Mouse (Mus musculus) T-helper 2 cell (primary cell): ENCODE results near the gene Fkbp5.
"Not testable (repeated sequence)": the region's sequence is repeated elsewhere in the genome, so short reads cannot be mapped to it uniquely, and the experiment has no call there.

Experiments
- in situ Hi-C: fragments of 300-600 bp; cut with MboI, MseI; formaldehyde crosslinking; loops from one replicate; pipeline ENCODE4 v1.15.1; 2025; ENCODE audit warnings: high pct_unique_total_duplicates

Fkbp5 gene

DNA sequence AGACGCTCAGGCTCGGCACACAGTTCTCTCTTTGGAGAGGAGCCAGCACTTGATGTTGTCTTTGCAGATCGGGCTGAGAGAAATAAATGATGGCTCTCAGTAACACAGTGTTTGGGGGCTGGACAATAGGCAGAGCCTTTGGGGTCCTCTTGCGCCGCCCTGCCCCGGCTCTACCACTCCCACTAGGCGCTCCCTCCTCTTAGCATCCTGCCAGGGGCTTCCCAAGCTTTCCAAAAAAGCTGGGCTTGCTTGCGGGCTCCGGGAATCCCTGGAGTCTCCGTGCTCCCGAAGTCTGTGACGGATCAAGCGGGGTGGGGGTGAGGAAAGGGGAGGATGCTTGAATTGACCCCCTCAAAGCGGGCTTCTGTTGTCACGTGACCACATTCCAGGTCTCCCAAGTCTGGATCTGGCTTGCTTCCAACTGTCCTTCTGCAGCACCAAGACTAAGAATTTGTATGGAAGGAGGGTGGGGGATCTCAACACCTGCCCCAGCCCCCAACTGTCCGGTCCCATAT lies at the start of gene Fkbp5:
TSS of gene Fkbp5 (minus strand) at position 87 of the 515 bp plus-strand sequence.
- in situ Hi-C loops, result loop anchor here (10.0 kb wide), 1 partner anchor 293 kb away; no protein-coding TSS in a partner anchor

DNA sequence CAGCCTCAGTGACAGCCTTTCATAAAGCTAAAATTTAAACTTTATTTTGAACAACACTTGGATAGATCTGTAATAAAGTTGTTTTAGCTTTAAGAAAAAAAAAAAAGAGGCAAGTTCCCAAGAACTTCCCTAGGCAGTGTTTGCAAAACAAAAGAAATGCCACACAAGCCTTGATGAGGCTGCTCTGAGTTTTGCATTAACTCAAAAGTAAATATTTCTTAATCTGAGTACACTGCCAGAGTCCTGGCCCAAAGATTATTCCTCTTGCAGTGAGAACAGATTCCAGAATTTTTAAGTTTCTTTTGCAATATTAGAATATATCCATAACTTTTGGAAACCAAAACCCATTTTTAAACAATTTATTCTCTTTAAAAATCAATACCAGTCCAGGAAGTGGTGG lies 47.9 kb upstream of the Fkbp5 start:
- in situ Hi-C loops, result no loop called here

DNA sequence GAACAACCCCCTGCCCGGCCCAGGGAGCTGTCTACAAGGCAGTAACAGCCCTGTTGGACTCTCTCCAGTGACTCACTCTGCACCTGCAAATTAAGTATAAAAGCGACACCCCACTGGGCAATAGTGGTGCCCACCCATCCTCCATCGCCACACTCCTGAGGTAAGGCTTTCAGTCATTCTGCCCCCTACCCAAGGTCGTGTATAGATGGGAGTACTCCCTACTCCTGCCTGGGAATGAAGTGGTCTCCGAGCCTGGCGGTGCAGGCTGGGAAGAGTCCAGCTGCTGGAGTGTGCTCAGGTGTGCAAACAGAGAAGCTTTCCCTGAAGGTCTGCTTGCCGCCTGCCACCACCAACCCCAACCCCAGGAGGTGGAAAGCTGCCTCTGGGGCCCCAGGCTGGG lies 44.3 kb upstream of the Fkbp5 start:
- in situ Hi-C loops, result no loop called here

DNA sequence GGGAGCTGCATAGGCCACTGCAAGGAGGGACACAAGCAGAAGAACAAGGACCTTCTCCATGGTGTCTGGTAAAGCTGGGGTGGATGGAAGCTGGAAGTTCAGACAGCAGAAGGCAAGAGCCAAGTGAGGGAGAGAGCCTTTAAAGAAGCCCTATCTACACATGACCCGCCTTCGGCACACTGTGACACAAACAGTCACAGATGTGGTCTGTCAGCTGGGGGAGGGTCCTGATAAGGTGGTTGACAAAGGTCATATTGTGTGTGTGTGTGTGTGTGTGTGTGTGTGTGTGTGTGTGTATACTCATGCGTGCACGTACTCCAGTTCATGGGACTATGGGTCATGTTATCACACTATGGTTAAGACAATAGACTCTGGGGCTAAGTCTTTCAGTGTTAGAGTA lies 43.3 kb upstream of the Fkbp5 start, which contains the start of gene Clps:
TSS of gene Clps (minus strand) at position 169 of the 400 bp plus-strand sequence.
- in situ Hi-C loops, result no loop called here

DNA sequence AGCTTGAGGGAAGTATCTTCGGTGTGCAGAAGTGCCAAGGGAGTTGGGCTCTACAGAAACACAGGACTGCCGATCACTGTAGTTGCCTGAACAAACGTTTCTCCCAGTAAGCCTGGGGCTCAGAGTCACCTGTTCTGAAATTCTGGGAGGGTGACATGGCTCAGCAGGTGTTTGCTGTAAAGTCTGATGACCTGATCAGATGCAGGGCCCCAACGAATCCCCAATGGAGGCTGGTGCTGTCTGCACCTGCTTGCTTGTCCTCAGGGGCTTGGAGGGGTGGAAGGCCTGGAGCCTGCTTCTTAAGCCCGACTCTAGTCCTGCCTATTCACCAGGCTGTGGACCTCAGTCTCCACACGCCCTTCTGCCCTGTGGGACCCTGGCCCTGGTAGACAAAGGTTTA lies 40.4 kb upstream of the Fkbp5 start:
- in situ Hi-C loops, result no loop called here

DNA sequence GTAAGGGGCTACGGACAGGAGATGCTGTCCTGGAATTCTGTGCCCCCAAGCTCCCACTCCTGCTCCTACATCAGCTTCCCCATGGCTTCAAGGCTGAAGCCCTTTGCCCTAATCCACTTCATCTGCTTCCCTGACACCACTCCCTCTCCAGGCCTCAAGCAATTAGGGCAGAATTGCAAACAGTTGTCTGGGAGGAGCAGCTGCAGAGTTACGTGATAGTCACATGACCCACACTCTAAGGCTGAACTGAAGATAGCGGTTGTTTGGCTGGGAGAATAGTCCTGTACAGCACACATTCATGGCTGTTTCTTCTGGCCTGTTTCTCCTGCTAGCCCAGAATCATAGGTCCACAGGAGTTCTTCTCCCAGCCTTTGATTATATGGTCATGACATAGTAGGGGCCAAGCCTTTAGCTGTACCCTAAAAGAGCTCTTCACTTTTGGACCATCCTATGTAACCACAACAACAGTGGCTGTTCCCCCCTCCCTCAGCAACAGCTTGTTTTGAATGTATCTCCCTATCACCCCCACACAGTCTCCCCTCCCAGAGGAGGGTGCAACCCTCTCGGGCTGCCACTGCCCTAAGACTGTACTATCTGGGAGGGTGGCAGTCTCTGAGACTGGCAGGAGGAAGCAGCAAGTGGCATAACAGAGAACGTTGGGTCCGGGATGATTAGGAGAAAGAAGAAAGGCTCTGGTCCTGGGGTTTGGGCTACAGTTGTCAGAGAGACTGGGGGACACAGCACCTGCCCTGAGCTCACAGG lies 39.5 kb upstream of the Fkbp5 start:
- in situ Hi-C loops, result no loop called here

DNA sequence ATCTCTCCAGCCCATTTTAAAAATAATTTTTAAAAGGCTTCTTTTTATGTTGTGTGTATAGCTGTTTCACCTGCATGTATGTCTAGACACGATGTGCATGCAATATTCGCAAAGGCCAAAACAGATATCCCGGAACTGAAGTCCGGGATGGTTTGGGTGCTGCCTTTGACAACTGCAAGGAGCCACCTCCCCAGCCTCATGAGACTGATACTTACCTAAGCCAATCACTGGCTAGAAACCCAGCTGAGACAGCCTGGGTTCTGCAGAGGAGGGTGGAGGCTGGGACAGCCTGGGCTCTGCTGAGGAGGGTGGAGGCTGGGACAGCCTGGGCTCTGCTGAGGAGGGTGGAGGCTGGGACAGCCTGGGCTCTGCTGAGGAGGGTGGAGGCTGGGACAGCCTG lies 36.7 kb upstream of the Fkbp5 start:
- in situ Hi-C loops, result not testable (repeated sequence)

DNA sequence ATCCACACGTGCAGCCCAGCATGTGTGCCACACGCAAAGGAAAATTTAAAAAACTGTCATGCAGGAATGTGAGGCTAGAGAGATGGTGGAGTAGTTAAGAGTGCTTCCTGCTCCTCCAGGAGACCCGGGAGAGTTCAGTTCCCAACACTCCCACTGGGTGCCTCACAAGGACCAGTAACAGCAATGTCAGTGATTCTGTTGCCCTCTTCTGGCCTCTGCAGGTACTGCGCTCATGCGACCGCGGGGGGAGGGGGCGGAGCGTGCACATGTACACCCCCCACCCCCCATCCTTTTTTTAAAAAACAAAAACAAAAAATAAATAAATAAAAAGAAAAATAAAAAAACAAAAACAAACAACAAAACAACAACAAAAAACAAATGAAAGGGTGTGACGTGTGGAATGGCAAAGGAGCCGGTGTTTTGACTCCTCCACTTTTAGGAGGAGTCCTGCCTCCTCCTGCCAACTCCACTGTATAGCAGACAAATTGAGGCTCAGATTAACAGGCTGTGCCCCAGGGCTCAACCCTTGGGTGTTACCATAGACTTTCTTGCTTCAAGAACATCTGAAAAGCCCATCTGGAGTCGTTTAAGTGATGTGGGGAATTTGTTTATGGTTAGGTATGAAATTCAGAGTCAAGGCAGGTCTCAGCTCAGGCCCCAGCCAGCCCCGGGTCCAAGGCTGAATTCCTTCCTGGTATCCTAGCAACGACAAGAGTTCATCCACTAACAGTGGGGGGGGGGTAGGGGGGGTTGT lies 35.9 kb upstream of the Fkbp5 start:
- in situ Hi-C loops, result no loop called here

DNA sequence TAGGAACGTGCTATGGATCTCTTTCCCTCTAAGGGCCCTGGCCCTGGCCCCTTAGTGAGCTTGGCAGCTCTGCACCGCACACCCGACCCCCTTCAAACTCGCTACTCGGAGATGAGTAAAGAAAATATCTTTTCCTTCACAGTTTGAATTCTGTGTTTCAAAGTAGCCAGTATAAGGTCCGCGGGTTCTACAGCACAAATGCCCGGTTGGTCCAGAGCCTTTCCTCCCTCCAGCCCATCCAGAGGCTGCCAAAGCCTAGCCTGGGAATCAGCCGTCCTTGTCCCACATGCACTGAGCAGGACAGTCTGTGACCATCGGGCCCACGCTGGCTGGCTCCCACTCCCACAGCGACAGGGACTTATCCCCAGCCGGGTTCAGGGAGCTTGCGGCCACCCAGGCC lies 31.8 kb upstream of the Fkbp5 start, which contains the start of gene Clpsl2:
TSS of gene Clpsl2 (plus strand) at position 301 of the 400 bp plus-strand sequence.
- in situ Hi-C loops, result no loop called here

DNA sequence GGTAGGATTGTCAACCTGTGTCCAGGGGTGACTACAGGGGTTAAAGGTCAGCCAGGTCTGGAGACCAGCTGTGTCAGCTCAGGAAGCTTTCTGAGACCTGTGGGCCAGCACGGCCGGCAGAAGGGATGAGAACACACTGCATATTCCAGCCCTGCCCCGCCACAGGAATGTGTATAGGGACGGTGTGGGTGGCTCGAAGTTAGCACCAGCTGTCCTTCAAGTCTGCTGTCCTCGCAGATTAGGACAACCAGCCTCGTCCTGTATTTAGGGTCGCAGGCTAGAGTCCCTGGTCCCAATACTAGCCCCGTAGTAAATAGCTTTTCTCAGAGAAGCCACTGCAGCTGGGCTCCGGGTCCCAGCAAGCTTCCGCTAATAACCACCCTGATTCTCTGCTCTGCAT lies 31.2 kb upstream of the Fkbp5 start:
- in situ Hi-C loops, result no loop called here

DNA sequence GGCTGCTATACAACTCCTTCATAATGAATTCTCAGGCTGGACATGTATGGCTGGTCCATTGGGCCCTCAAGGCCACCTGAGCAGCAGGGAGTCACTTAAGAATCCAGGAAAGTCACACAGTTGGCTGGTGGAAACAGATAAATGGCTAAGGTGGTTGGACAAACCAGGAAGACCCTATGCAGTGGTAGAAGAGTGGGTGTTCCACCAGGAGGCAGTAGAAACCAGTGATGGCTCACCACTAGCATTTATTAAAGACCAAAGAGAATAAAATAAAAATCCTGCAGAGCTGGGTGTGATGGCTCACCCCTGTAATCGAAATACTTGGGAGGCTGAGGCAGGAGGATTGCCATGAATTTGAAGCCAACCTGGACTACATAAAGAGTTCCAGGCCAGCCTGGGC lies 29.6 kb upstream of the Fkbp5 start:
- in situ Hi-C loops, result no loop called here

DNA sequence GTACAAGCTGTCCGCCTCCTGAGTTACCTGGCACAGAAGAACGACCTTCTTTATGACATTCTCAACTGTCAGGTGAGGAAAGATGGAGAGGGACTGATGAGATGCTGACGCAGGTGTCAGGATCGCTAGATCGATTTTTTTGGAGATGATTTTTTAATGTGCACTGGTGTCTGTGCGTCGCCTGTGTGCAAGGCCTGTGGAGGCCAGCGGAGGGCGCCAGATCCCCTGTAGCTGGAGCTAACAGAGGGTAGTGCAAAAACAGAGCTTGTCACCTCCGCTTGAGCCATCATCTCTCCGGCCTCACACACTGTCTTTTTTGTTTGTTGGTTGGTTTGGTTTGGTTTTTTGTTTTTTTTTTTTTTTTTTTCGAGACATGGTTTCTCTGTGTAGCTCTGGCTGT lies 20.6 kb upstream of the Fkbp5 start:
- in situ Hi-C loops, result loop anchor here (10.0 kb wide), 1 partner anchor 153 kb away; no protein-coding TSS in a partner anchor

DNA sequence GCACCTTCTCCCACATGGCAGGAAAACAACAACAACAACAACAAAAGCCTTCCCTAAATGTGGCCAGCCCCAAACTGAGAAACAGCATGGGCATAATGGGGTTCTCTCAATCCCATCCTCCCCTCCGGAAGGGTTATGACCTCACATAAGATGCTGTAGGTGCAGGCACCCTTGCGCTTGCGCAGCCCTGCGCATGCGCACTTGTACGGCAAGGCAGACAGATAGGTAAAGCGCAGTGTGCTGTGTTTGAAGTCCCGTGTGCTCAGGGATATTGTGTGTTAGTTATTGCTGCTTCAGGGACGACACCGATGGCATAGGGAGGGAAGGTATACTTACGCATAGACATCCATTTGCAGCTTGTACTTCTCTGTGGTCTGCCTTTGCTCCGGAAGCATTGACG lies 16.0 kb upstream of the Fkbp5 start:
- in situ Hi-C loops, result loop anchor here (10.0 kb wide), 1 partner anchor 149 kb away; no protein-coding TSS in a partner anchor

DNA sequence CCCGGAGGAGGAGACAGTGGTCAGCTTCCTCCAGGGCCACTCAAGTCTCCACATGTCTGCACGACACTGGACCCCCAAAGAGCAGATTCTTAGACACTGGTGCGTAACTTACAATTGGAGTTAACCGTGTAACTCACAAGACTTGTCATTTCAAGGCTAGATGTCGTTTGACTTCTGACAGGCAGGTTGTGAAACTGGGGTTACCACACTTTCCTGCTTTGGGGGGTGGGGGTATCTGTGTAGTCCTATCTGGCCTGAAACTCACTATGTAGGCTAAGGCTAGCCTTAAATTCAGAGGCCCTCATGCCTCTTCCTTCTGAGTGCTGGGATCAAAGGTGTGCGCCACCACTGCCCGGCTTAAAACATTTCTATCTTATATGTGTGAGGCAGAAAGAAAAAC lies 15.2 kb upstream of the Fkbp5 start:
- in situ Hi-C loops, result loop anchor here (10.0 kb wide), 1 partner anchor 148 kb away; no protein-coding TSS in a partner anchor

DNA sequence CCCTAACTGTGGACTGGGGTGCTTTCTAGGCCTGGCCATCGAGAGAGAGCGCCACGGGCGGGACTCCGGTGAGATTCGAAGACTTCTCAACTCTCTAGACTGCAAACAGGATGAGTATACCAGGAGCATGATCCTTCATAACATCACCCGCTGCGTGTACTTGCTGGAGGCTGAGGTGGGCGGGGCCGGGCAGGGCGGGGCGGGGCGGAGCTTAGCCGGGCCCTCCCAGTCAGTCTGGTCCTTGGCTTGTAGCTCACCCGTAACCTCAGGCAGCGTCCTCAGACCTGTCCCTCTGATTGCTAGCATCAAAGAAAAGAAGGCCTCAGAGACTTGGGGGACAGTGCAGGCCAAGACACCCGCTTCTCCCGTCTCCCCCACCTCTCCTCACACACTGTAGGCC lies 14.6 kb upstream of the Fkbp5 start:
- in situ Hi-C loops, result loop anchor here (10.0 kb wide), 1 partner anchor 147 kb away; no protein-coding TSS in a partner anchor

DNA sequence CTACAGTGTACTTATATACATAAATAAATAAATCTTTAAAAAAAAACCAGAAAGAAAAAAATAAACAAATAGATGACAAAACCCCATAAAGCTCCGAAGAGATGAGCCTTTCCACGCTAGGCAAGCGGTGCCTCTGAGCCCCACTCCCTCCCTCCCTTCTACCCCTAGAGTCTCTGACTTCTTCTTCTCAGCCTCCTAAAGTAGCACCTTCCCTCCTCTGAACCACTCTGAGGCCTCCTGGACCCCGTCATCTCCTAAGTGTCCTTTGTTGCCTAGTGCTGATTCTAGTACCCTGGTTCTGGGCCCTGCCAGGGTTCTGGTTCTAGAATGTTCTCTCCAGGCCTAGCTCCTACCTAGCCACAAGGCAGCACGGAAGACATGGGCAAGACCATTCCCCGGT lies 13.2 kb upstream of the Fkbp5 start, which contains the start of gene Armc12:
TSS of gene Armc12 (plus strand) at position 301 of the 400 bp plus-strand sequence.
- in situ Hi-C loops, result loop anchor here (10.0 kb wide), 1 partner anchor 146 kb away; no protein-coding TSS in a partner anchor

DNA sequence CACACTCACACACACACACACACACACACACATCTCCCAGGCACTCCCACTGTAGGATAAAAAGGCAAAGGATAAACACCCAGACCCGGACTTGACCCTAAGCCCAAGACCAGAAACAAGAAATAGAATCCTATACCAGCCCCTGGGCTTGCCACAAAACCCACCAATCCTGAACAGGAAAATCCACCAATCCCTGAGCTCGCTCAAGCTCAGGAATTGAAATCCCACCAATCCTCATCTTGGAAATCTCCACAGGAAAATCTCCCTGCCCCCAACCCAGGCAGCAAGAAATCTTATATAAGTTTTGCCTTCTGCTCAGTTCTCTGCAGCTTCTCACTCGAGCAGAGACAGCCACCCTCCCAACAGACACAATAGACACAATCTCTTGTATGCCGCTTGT lies 11.8 kb upstream of the Fkbp5 start:
- in situ Hi-C loops, result loop anchor here (5.0 kb wide), 2 partner anchors 57 to 707 kb away; partner anchors contain the start of gene D17Wsu92e

DNA sequence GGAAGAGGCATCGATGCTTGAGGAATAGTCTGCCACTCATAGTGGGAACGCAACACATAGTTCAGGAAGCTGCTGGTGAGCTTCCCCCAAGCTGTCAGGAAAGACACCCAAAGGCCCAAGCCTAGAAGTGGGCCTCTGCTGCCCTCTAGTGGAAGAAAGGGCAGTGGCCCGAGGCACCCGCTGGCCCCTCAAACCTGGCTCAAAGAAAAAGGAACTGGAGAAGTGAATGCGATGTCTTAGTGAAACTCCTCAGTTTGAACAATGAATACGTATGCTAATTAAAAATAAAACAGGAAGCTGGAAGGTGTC lies 10.7 kb upstream of the Fkbp5 start:
- in situ Hi-C loops, result loop anchor here (5.0 kb wide), 2 partner anchors 56 to 706 kb away; partner anchors contain the start of gene D17Wsu92e

DNA sequence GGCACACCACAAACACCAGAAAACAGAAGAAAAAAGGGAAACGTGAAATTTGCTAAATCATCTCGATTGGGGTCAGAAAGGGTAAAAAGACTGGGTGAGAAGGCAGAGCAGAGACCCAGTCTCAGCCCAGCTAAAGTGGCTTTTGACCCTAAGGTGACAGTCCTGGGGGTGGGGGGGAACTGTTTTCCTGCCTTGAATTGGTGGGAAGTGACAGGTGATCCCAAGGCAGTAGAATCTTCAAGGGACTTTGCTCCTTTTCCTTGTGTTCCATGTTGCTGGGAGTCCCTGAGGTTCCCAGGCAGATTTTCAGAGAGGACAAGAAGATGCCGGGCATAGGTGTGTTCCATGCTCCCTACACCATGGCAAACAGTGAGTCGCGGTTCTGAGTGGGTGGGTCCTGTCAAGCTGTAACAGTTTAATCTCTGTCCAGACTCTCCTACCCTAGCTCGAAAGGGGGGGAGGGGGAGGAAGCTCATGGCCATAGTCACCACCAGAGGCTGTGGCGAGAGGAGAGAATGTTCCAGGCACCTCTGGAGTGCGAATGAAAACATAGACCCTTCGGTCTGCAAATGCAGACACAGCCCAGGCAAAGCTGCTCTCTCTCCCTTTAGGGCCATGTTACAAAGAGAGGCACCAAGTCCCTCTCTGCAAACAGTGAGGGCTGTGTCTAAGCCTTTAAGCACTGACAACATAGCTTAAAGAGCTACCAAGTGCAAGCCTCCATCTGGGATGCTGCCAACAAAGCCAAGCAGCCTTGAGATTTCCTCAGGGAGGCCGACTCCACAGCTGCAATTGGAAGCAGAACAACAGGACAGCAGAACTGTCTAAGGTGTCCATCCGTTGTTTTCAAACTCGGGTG lies 10.1 kb upstream of the Fkbp5 start:
- in situ Hi-C loops, result loop anchor here (5.0 kb wide), 2 partner anchors 55 to 705 kb away; partner anchors contain the start of gene D17Wsu92e

DNA sequence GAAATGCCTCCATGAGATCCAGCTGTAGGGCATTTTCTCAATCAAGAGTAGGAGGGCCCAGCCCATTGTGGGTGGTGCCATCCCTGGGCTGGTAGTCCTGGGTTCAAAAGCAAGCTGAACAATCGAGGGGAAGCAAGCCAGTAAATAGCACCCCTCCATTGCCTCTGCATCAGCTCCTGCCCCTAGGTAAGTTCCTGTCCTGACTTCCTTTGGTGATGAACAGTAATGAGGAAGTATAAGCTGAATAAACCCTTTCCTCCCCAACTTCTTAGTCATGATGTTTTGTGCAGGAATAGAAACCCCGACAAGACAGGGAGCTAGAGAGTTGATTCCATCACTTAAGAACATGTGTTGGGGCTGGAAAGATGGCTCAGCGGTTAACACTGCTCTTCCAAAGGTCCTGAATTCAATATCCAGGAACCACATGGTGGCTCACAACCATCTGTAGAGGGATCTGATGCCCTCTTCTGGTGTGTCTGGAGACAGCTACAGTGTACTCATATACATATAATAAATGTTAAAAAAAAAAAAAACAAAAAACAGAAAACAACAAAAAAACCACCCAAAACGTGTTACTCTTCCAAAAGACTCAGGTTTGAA lies 7.6 kb upstream of the Fkbp5 start:
- in situ Hi-C loops, result loop anchor here (5.0 kb wide), 2 partner anchors 53 to 703 kb away; partner anchors contain the start of gene D17Wsu92e
